Mouse (Mus musculus) neural tube, embryonic 11.5 days (tissue): ENCODE results near the gene Als2cr12. TPM values are rescaled to one million over a fixed set of nuclear protein-coding genes. Genes with fewer than 3 reads are reported as not detected.

Experiments
- ATAC-seq: fragments of 200-750 bp; cut with Nextera tagmentation; 2 replicates; pipeline ENCODE4 v1.8.0; 2017; ENCODE audit warnings: moderate number of reproducible peaks, mild to moderate bottlenecking, moderate TSS enrichment, moderate library complexity; ENCODE audit not compliant: insufficient read depth, low FRiP score, low TSS enrichment
- DNase-seq: peaks from one replicate; pipeline ENCODE4 v3.0.0-alpha.2; 2015; ENCODE audit warnings: low spot score
- H3K27ac ChIP-seq: fragments of 300-500 bp; sonication (generic); 2 replicates; pipeline ENCODE4 v1.5.1; 2014; ENCODE audit warnings: low read depth, mild to moderate bottlenecking, low read length
- H3K27me3 ChIP-seq: fragments of 300-500 bp; sonication (generic); 2 replicates; pipeline ENCODE4 v1.6.1; 2014; ENCODE audit warnings: mild to moderate bottlenecking, low read length, mixed read lengths; ENCODE audit not compliant: control insufficient read depth, insufficient read depth
- H3K36me3 ChIP-seq: fragments of 300-500 bp; sonication (generic); 2 replicates; pipeline ENCODE4 v1.6.1; 2014; ENCODE audit warnings: mild to moderate bottlenecking, low read length, moderate library complexity, mixed read lengths; ENCODE audit not compliant: control insufficient read depth, insufficient read depth
- H3K4me1 ChIP-seq: fragments of 300-500 bp; sonication (generic); 2 replicates; pipeline ENCODE4 v1.6.1; 2014; ENCODE audit warnings: low read length, mixed read lengths; ENCODE audit not compliant: control insufficient read depth, insufficient read depth
- H3K4me2 ChIP-seq: fragments of 300-500 bp; sonication (generic); 2 replicates; pipeline ENCODE4 v1.6.1; 2014; ENCODE audit warnings: low read depth, mild to moderate bottlenecking, moderate library complexity
- H3K4me3 ChIP-seq: fragments of 300-500 bp; sonication (generic); 2 replicates; pipeline ENCODE4 v1.5.1; 2014; ENCODE audit warnings: low read depth, low read length
- H3K9ac ChIP-seq: fragments of 300-500 bp; sonication (generic); 2 replicates; pipeline ENCODE4 v1.6.1; 2014; ENCODE audit warnings: mild to moderate bottlenecking, low read length
- H3K9me3 ChIP-seq: fragments of 300-500 bp; sonication (generic); 2 replicates; pipeline ENCODE4 v1.6.1; 2016; ENCODE audit warnings: low read length; ENCODE audit not compliant: control insufficient read depth
- WGBS: fragments of 180-500 bp; shearing (Covaris S2); extraction: QIAGEN DNeasy Blood & Tissue Kit; methylation state at CpG from one replicate; pipeline ENCODE4 v1.1.7; 2014; 5-methylcytosine and 5-hydroxymethylcytosine counted together
- polyA plus RNA-seq: library from polyadenylated mRNA; unstranded; fragments of >200 nt; fragmentation: Nextera tagmentation; extraction: Ambion mirVana; gene quantifications from 2 replicates; pipeline ENCODE4 v1.2.1, GENCODE M21; 2014

Als2cr12 gene
- polyA plus RNA-seq, 1 experiment from 2014 or later = not detected

GRCm38 (mm10) chr1:58722115-58722938 lies 26.5 kb upstream of the Als2cr12 start:
- no peaks in the 10 kb centered on the region for H3K9me3 ChIP-seq
- no peak overlapping the region for H3K9ac ChIP-seq
- DNase-seq (no peak), ATAC-seq (no peak)
- no peaks in the 10 kb centered on the region for H3K4me1 ChIP-seq
- no peaks in the 10 kb centered on the region; the same call in 1 of the 2 replicates for H3K36me3 ChIP-seq
- H3K4me3 ChIP-seq = no peak overlapping the region
- 89% methylated on average over 11 of the region's 11 CpGs for WGBS
- H3K27ac ChIP-seq = no peak overlapping the region
- no peak overlapping the region for H3K4me2 ChIP-seq
- H3K27me3 ChIP-seq = no peaks in the 10 kb centered on the region

GRCm38 (mm10) chr1:58720988-58721387 lies 25.2 kb upstream of the Als2cr12 start:
- Histone ChIP-seq H3K4me3 (no peak overlapping the region), H3K27me3 (no peaks in the 10 kb centered on the region), H3K4me2 (no peak overlapping the region), H3K9me3 (no peaks in the 10 kb centered on the region), H3K9ac (no peak overlapping the region), H3K27ac (no peak overlapping the region), H3K4me1 (no peaks in the 10 kb centered on the region), H3K36me3 (no peaks in the 10 kb centered on the region; the same call in 1 of the 2 replicates)
- WGBS = 83% methylated on average over 4 of the region's 4 CpGs
- ATAC-seq (no peak), DNase-seq (no peak)

- no peak overlapping the region for H3K4me2 ChIP-seq
- WGBS = 95% methylated on average over 8 of the region's 8 CpGs
Observed at GRCm38 (mm10) chr1:58720090-58720489, 24.3 kb upstream of the Als2cr12 start.

GRCm38 (mm10) chr1:58719356-58719945 lies 23.7 kb upstream of the Als2cr12 start:
- ATAC-seq (no peak), DNase-seq (no peak)
- no peaks in the 10 kb centered on the region for H3K27me3 ChIP-seq
- H3K27ac ChIP-seq = no peak overlapping the region
- no peak overlapping the region for H3K4me3 ChIP-seq
- no peaks in the 10 kb centered on the region for H3K9me3 ChIP-seq
- no peak overlapping the region for H3K4me2 ChIP-seq
- no peaks in the 10 kb centered on the region; the same call in 1 of the 2 replicates for H3K36me3 ChIP-seq
- no peaks in the 10 kb centered on the region for H3K4me1 ChIP-seq
- no peak overlapping the region for H3K9ac ChIP-seq
- WGBS = 92% methylated on average over 7 of the region's 7 CpGs

More at GRCm38 (mm10) chr1:58720090-58720489, 24.3 kb upstream of the Als2cr12 start:
- Histone ChIP-seq H3K27me3 (no peaks in the 10 kb centered on the region), H3K36me3 (no peaks in the 10 kb centered on the region; the same call in 1 of the 2 replicates), H3K4me1 (no peaks in the 10 kb centered on the region), H3K9ac (no peak overlapping the region), H3K9me3 (no peaks in the 10 kb centered on the region), H3K4me3 (no peak overlapping the region), H3K27ac (no peak overlapping the region)
- DNase-seq = no peak
- no peak for ATAC-seq

GRCm38 (mm10) chr1:58717589-58718270 lies 21.9 kb upstream of the Als2cr12 start:
- DNase-seq (no peak), ATAC-seq (no peak)
- no peak overlapping the region for H3K4me3 ChIP-seq
- no peaks in the 10 kb centered on the region; the same call in 1 of the 2 replicates for H3K36me3 ChIP-seq
- no peaks in the 10 kb centered on the region for H3K4me1 ChIP-seq
- WGBS = 96% methylated on average over 8 of the region's 8 CpGs
- no peak overlapping the region for H3K4me2 ChIP-seq
- no peaks in the 10 kb centered on the region for H3K9me3 ChIP-seq
- H3K9ac ChIP-seq = no peak overlapping the region
- no peaks in the 10 kb centered on the region for H3K27me3 ChIP-seq
- no peak overlapping the region for H3K27ac ChIP-seq

GRCm38 (mm10) chr1:58716883-58717220 lies 21.1 kb upstream of the Als2cr12 start:
- Histone ChIP-seq H3K36me3 (no peaks in the 10 kb centered on the region; the same call in 1 of the 2 replicates), H3K9me3 (no peaks in the 10 kb centered on the region), H3K4me3 (no peak overlapping the region), H3K4me2 (no peak overlapping the region), H3K27me3 (no peaks in the 10 kb centered on the region), H3K27ac (no peak overlapping the region), H3K4me1 (no peaks in the 10 kb centered on the region), H3K9ac (no peak overlapping the region)
- ATAC-seq = no peak
- 94% methylated on average over 4 of the region's 4 CpGs for WGBS
- no peak for DNase-seq

GRCm38 (mm10) chr1:58716162-58716882 lies 20.5 kb upstream of the Als2cr12 start:
- no peaks in the 10 kb centered on the region; the same call in 1 of the 2 replicates for H3K36me3 ChIP-seq
- WGBS = 77% methylated on average over 7 of the region's 7 CpGs

GRCm38 (mm10) chr1:58715536-58715935 lies 19.7 kb upstream of the Als2cr12 start:
- Histone ChIP-seq H3K4me1 (no peaks in the 10 kb centered on the region), H3K9me3 (no peaks in the 10 kb centered on the region), H3K4me2 (no peak overlapping the region), H3K9ac (no peak overlapping the region), H3K4me3 (no peak overlapping the region), H3K36me3 (no peaks in the 10 kb centered on the region; the same call in 1 of the 2 replicates), H3K27me3 (no peaks in the 10 kb centered on the region), H3K27ac (no peak overlapping the region)
- no peak for ATAC-seq
- DNase-seq = no peak

More at GRCm38 (mm10) chr1:58716162-58716882, 20.5 kb upstream of the Als2cr12 start:
- Histone ChIP-seq H3K9ac (no peak overlapping the region), H3K4me3 (no peak overlapping the region), H3K4me1 (no peaks in the 10 kb centered on the region), H3K9me3 (no peaks in the 10 kb centered on the region), H3K27me3 (no peaks in the 10 kb centered on the region), H3K27ac (no peak overlapping the region), H3K4me2 (no peak overlapping the region)
- ATAC-seq (no peak), DNase-seq (no peak)
